Comparison of ENCODE assay signal across 25 mouse cellular contexts in the genomic region with DNA sequence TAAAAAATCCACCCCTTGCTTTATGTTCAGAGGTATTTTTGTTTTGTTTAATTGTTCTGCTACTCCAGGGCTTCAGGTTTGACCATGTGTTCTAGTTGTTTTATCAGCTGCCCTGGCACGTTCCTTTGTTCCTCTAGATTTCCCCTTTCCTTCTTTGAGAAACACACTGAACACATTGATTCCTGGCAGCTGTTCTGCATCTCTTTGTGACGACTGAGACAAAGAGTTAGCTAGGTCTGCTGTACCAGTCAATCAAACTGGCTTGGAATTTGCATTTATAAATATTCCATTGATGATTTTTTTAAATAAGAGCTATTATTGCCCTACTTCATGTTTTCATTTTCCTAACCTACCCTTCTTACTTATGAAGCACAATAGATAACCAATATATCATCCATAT. TPM values are rescaled to one million over a fixed set of nuclear protein-coding genes. Genes with fewer than 3 reads are reported as not detected.
DNase-seq lines count a peak whose midpoint lies in the region; ATAC-seq and TF ChIP-seq lines count a peak whose summit lies in the region.
"Had no signal": no experiment of that assay in that cellular context is flagged by ENCODE, and none has a peak within 500 bp of the region (broad histone marks: within the 10 kb centered on the region; RNA-seq: fewer than 3 reads in every experiment).

No protein-coding gene starts in this region.

- no peaks in the 10 kb centered on the region for H3K36me3 ChIP-seq in forebrain, embryonic 12.5 days (replicated peaks)
- H3K36me3 ChIP-seq in forebrain, embryonic 11.5 days (ENCODE audit: control insufficient read depth, insufficient read depth, low read length) = no peaks in the 10 kb centered on the region
- H3K36me3 ChIP-seq in midbrain, embryonic 11.5 days (ENCODE audit: control insufficient read depth, insufficient read depth, low read length) = no peaks in the 10 kb centered on the region
- H3K36me3 ChIP-seq in midbrain, postnatal 0 days (ENCODE audit: insufficient read depth, low read length) = no peaks in the 10 kb centered on the region
- no peaks in the 10 kb centered on the region for H3K36me3 ChIP-seq in forebrain, postnatal 0 days (ENCODE audit: insufficient read depth)
- no peaks in the 10 kb centered on the region for H3K36me3 ChIP-seq in myocyte (ENCODE audit: control insufficient read depth, insufficient read depth)
- H3K36me3 ChIP-seq: kidney, embryonic 15.5 days; liver, embryonic 15.5 days; lung, embryonic 15.5 days; neural tube, embryonic 15.5 days had no signal

- H3K9me3 ChIP-seq in forebrain, embryonic 12.5 days = no peaks in the 10 kb centered on the region
- no peaks in the 10 kb centered on the region for H3K9me3 ChIP-seq in forebrain, embryonic 11.5 days (ENCODE audit: control insufficient read depth, low read length)
- H3K9me3 ChIP-seq in midbrain, embryonic 11.5 days (ENCODE audit: control insufficient read depth, low read length) = no peaks in the 10 kb centered on the region
- no peaks in the 10 kb centered on the region for H3K9me3 ChIP-seq in midbrain, postnatal 0 days (ENCODE audit: low read length)
- H3K9me3 ChIP-seq in forebrain, postnatal 0 days (ENCODE audit: low read length) = no peaks in the 10 kb centered on the region
- H3K9me3 ChIP-seq: kidney, embryonic 15.5 days; liver, embryonic 15.5 days; lung, embryonic 15.5 days; megakaryocyte, embryonic 14.5 days; neural tube, embryonic 15.5 days had no signal

- H3ac ChIP-seq in myocyte (ENCODE audit: control insufficient read depth, insufficient read length) = no peak overlapping the region

- no peak overlapping the region for H3K9ac ChIP-seq in forebrain, embryonic 12.5 days
- H3K9ac ChIP-seq in forebrain, embryonic 11.5 days (ENCODE audit: low read length) = no peak overlapping the region
- no peak overlapping the region for H3K9ac ChIP-seq in midbrain, embryonic 11.5 days (ENCODE audit: low read length)
- H3K9ac ChIP-seq in midbrain, postnatal 0 days (replicated peaks; ENCODE audit: low read length, poor library complexity, severe bottlenecking) = no peak overlapping the region
- H3K9ac ChIP-seq in forebrain, postnatal 0 days = no peak overlapping the region
- H3K9ac ChIP-seq: kidney, embryonic 15.5 days; liver, embryonic 15.5 days; lung, embryonic 15.5 days; neural tube, embryonic 15.5 days had no signal

- no peak for TF ChIP-seq POLR2A in myocyte (IDR thresholded peaks at IDR 0.05; ENCODE audit: insufficient read length, low read depth)

- 0 out of 2 replicates have a peak, but pooled peaks cover 3% of the 10 kb centered on the region for H3K4me1 ChIP-seq in forebrain, embryonic 12.5 days
- no peaks in the 10 kb centered on the region for H3K4me1 ChIP-seq in forebrain, embryonic 11.5 days (replicated peaks; ENCODE audit: control insufficient read depth, insufficient read depth, low read length)
- peaks cover 2% of the 10 kb centered on the region; the same call in 1 of the 2 replicates for H3K4me1 ChIP-seq in midbrain, embryonic 11.5 days (ENCODE audit: control insufficient read depth, insufficient read depth, low read length)
- no peaks in the 10 kb centered on the region for H3K4me1 ChIP-seq in midbrain, postnatal 0 days (ENCODE audit: insufficient read depth, low read length)
- H3K4me1 ChIP-seq in forebrain, postnatal 0 days (ENCODE audit: insufficient read depth) = no peaks in the 10 kb centered on the region
- H3K4me1 ChIP-seq: kidney, embryonic 15.5 days; liver, embryonic 15.5 days; lung, embryonic 15.5 days; megakaryocyte, embryonic 14.5 days; neural tube, embryonic 15.5 days had no signal

- H3K4me2 ChIP-seq in forebrain, embryonic 12.5 days = no peak overlapping the region
- H3K4me2 ChIP-seq in forebrain, embryonic 11.5 days (ENCODE audit: low read depth, low read length, severe bottlenecking) = no peak overlapping the region
- H3K4me2 ChIP-seq in midbrain, embryonic 11.5 days = no peak overlapping the region
- no peak overlapping the region for H3K4me2 ChIP-seq in midbrain, postnatal 0 days (ENCODE audit: low read depth, low read length, poor library complexity, severe bottlenecking)
- H3K4me2 ChIP-seq in forebrain, postnatal 0 days (ENCODE audit: low read depth) = no peak overlapping the region
- H3K4me2 ChIP-seq in myocyte (ENCODE audit: low read depth) = peak overlapping the region; percentile 42
- H3K4me2 ChIP-seq: heart, embryonic 11.5 days; kidney, embryonic 15.5 days; liver, embryonic 15.5 days; lung, embryonic 15.5 days; neural tube, embryonic 15.5 days had no signal

- no peak overlapping the region for H3K4me3 ChIP-seq in forebrain, embryonic 12.5 days (replicated peaks)
- no peak overlapping the region for H3K4me3 ChIP-seq in forebrain, embryonic 11.5 days (ENCODE audit: low read depth, low read length)
- H3K4me3 ChIP-seq in midbrain, embryonic 11.5 days (ENCODE audit: low read depth, low read length) = no peak overlapping the region
- no peak overlapping the region for H3K4me3 ChIP-seq in midbrain, postnatal 0 days (ENCODE audit: low read depth, low read length)
- no peak overlapping the region for H3K4me3 ChIP-seq in forebrain, postnatal 0 days (ENCODE audit: low read depth, low read length)
- H3K4me3 ChIP-seq in myocyte = no peak overlapping the region
- H3K4me3 ChIP-seq: kidney, embryonic 15.5 days; liver, embryonic 15.5 days; lung, embryonic 15.5 days; megakaryocyte, embryonic 14.5 days; neural tube, embryonic 15.5 days had no signal

- ATAC-seq in forebrain, embryonic 12.5 days (ENCODE audit: low FRiP score) = 0 out of 2 replicates have a peak, but pooled peaks have one; percentile 41
- ATAC-seq in forebrain, embryonic 11.5 days (replicated peaks; ENCODE audit: low FRiP score) = no peak
- ATAC-seq in midbrain, embryonic 11.5 days (ENCODE audit: low FRiP score) = peak; percentile 65
- no peak for ATAC-seq in midbrain, postnatal 0 days (ENCODE audit: low FRiP score)
- ATAC-seq in forebrain, postnatal 0 days = peak; percentile 85; the same call in 1 of the 2 replicates

- H3K27ac ChIP-seq in forebrain, embryonic 12.5 days = no peak overlapping the region
- H3K27ac ChIP-seq in forebrain, embryonic 11.5 days (ENCODE audit: low read depth, low read length) = no peak overlapping the region
- no peak overlapping the region for H3K27ac ChIP-seq in midbrain, embryonic 11.5 days (ENCODE audit: low read depth, low read length)
- no peak overlapping the region for H3K27ac ChIP-seq in midbrain, postnatal 0 days (ENCODE audit: low read depth, low read length)
- peak overlapping the region; percentile 57 for H3K27ac ChIP-seq in forebrain, postnatal 0 days (ENCODE audit: low read depth, low read length)
- H3K27ac ChIP-seq: kidney, embryonic 15.5 days; liver, embryonic 15.5 days; lung, embryonic 15.5 days; neural tube, embryonic 15.5 days; stomach, postnatal 0 days had no signal

- no peaks in the 10 kb centered on the region for H3K79me2 ChIP-seq in myocyte (ENCODE audit: control insufficient read depth, insufficient read depth)

- no peak for TF ChIP-seq CTCF in midbrain, postnatal 0 days (IDR thresholded peaks at IDR 0.05)
- no peak for TF ChIP-seq CTCF in forebrain, postnatal 0 days (IDR thresholded peaks at IDR 0.05; ENCODE audit: low read depth)

- 15% methylated on average over 2 of the region's 2 CpGs for WGBS in forebrain, embryonic 12.5 days
- WGBS in forebrain, embryonic 11.5 days = 20% methylated on average over 2 of the region's 2 CpGs
- 16% methylated on average over 2 of the region's 2 CpGs for WGBS in midbrain, embryonic 11.5 days
- 7% methylated on average over 2 of the region's 2 CpGs for WGBS in midbrain, postnatal 0 days
- 6% methylated on average over 2 of the region's 2 CpGs for WGBS in forebrain, postnatal 0 days

- no peak for DNase-seq in forebrain, embryonic 11.5 days (ENCODE audit: low spot score)
- peak; percentile 87 for DNase-seq in midbrain, embryonic 11.5 days (ENCODE audit: low spot score, missing footprints)
- no peak for DNase-seq in midbrain, postnatal 0 days (ENCODE audit: low spot score)
- DNase-seq in forebrain, postnatal 0 days = peak; percentile 64
- DNase-seq in neural tube, embryonic 10.5 days (ENCODE audit: extremely low spot score, low spot score) = no peak
- no peak for DNase-seq in gastrocnemius, postnatal 25 days
- DNase-seq: adrenal gland, postnatal 36 days; cerebellum, adult 18-20 months; cerebellum, postnatal 14 days; kidney, adult 11 months; kidney, postnatal 36 days; liver; lung, postnatal 36 days; right cerebral cortex, adult 18-20 months; thymus, adult 2 months; thymus, postnatal 4 days had no signal

- no peaks in the 10 kb centered on the region for H3K27me3 ChIP-seq in forebrain, embryonic 12.5 days
- no peaks in the 10 kb centered on the region for H3K27me3 ChIP-seq in forebrain, embryonic 11.5 days (ENCODE audit: control insufficient read depth, insufficient read depth, low read length)
- no peaks in the 10 kb centered on the region for H3K27me3 ChIP-seq in midbrain, embryonic 11.5 days (ENCODE audit: control insufficient read depth, insufficient read depth, low read length)
- no peaks in the 10 kb centered on the region for H3K27me3 ChIP-seq in midbrain, postnatal 0 days (ENCODE audit: insufficient read depth, low read length)
- no peaks in the 10 kb centered on the region for H3K27me3 ChIP-seq in forebrain, postnatal 0 days (ENCODE audit: insufficient read depth, low read length)
- no peaks in the 10 kb centered on the region for H3K27me3 ChIP-seq in myocyte (ENCODE audit: control insufficient read depth, insufficient read depth, insufficient read length)
- H3K27me3 ChIP-seq: kidney, embryonic 15.5 days; liver, embryonic 15.5 days; lung, embryonic 15.5 days; neural tube, embryonic 15.5 days had no signal

TF ChIP-seq in myocyte, 11 proteins besides CTCF, POLR2A, EP300 and RAD21:
- TF ChIP-seq MYOD1 (IDR thresholded peaks at IDR 0.05; ENCODE audit: control insufficient read depth in 1 of 3, insufficient read length in 2 of 3, low read depth in 2 of 3) (peak; percentile 15 to 47 (median 22)), TCF3 (IDR thresholded peaks at IDR 0.05; ENCODE audit: insufficient read length, low read depth) (no peak), E2F4 (IDR thresholded peaks at IDR 0.05; ENCODE audit: insufficient read depth) (no peak), MYOG (IDR thresholded peaks at IDR 0.05; ENCODE audit: control insufficient read depth in 1 of 3, insufficient read depth in 1 of 3, insufficient read length in 2 of 3, low read depth in 2 of 3) (no peak), SRF (IDR thresholded peaks at IDR 0.05; ENCODE audit: control insufficient read depth, insufficient read length, low read depth) (no peak)

RNA-seq across cellular contexts. Expression of a gene that starts 39.0 kb away (rescaled TPM):
- 27.9 and 31.0 TPM in 2 replicates for polyA plus RNA-seq in forebrain, embryonic 12.5 days (2016; fragmentation: Nextera tagmentation; extraction: Ambion mirVana)
- polyA plus RNA-seq in forebrain, embryonic 11.5 days (2014; fragmentation: Nextera tagmentation; extraction: Ambion mirVana) = 33.3 and 33.8 TPM in 2 replicates
- 38.1 and 39.4 TPM in 2 replicates for polyA plus RNA-seq in midbrain, embryonic 11.5 days (2014; fragmentation: Nextera tagmentation; extraction: Ambion mirVana)
- 25.8 and 37.5 TPM in 2 replicates for total RNA-seq in midbrain, postnatal 0 days (2014; rRNA removed)
- 25.4 and 27.1 TPM in 2 replicates for polyA plus RNA-seq in midbrain, postnatal 0 days (2015; fragmentation: Nextera tagmentation; extraction: Ambion mirVana)
- 26.9 and 35.5 TPM in 2 replicates for total RNA-seq in forebrain, postnatal 0 days (2014; rRNA removed)
- 22.5 and 24.5 TPM in 2 replicates for polyA plus RNA-seq in forebrain, postnatal 0 days (2015; fragmentation: Nextera tagmentation; extraction: Ambion mirVana)
- 13.2 TPM for polyA plus RNA-seq in myocyte (2012; fragmentation: generic; extraction: Trizol)
- 10 to 100 TPM; 15.3 to 16.8 TPM for total RNA-seq in gastrocnemius, postnatal 25 days (2021)

Comparison
In these comparisons a context has a peak if more than half of its experiments do, and no peak if none do; other contexts are left out.
1. ATAC-seq: peak in forebrain, embryonic 12.5 days (single experiment), midbrain, embryonic 11.5 days (single experiment) and forebrain, postnatal 0 days (single experiment); none in forebrain, embryonic 11.5 days (single experiment) and midbrain, postnatal 0 days (single experiment).
2. DNase-seq: peak in midbrain, embryonic 11.5 days (single experiment) and forebrain, postnatal 0 days (single experiment); none in forebrain, embryonic 11.5 days (single experiment), midbrain, postnatal 0 days (single experiment), neural tube, embryonic 10.5 days (single experiment) and gastrocnemius, postnatal 25 days (single experiment).